Mouse (Mus musculus): ENCODE measurements around the gene Thbd. TPM values are rescaled to one million over a fixed set of nuclear protein-coding genes. Genes with fewer than 3 reads are reported as not detected.

The Thbd gene
- polyA plus RNA-seq, 1 experiment from 2014 or later: 232 TPM

GRCm38 (mm10) chr2:148406160-148406970 lies 1.6 kb downstream of the Thbd start:
- Histone ChIP-seq H3K9me3 (ENCODE audit: low read length) (no peaks in the 10 kb centered on the region), H3K27ac (ENCODE audit: low read length) (peak overlapping the region; percentile 86), H3K4me2 (replicated peaks; ENCODE audit: low read depth, low read length) (peak overlapping the region; percentile 82), H3K36me3 (ENCODE audit: insufficient read depth, low read length) (no peaks in the 10 kb centered on the region; the same call in 1 of the 2 replicates), H3K9ac (replicated peaks; ENCODE audit: low read depth) (peak overlapping the region; percentile 84), H3K4me1 (ENCODE audit: insufficient read depth, low read depth, low read length) (peaks cover 6% of the 10 kb centered on the region), H3K4me3 (ENCODE audit: low read depth, low read length) (peak overlapping the region; percentile 66), H3K27me3 (replicated peaks; ENCODE audit: insufficient read depth, low read length) (no peaks in the 10 kb centered on the region)
- 4% methylated on average over 34 of the region's 34 CpGs for WGBS
- TF ChIP-seq EP300 (IDR thresholded peaks at IDR 0.05) (no peak), CTCF (IDR thresholded peaks at IDR 0.05) (peak; percentile 65)
- no peak for ATAC-seq
- DNase-seq (ENCODE audit: low spot score): peak; percentile 62

- Histone ChIP-seq H3K9ac (replicated peaks; ENCODE audit: low read depth) (peak overlapping the region; percentile 84; the same call in 1 of the 2 replicates), H3K9me3 (ENCODE audit: low read length) (no peaks in the 10 kb centered on the region), H3K4me3 (ENCODE audit: low read depth, low read length) (peak overlapping the region; percentile 66), H3K4me2 (replicated peaks; ENCODE audit: low read depth, low read length) (peak overlapping the region; percentile 82), H3K27ac (ENCODE audit: low read length) (peak overlapping the region; percentile 60), H3K27me3 (replicated peaks; ENCODE audit: insufficient read depth, low read length) (no peaks in the 10 kb centered on the region), H3K4me1 (ENCODE audit: insufficient read depth, low read depth, low read length) (peaks cover 13% of the 10 kb centered on the region), H3K36me3 (ENCODE audit: insufficient read depth, low read length) (no peaks in the 10 kb centered on the region; the same call in 1 of the 2 replicates)
- no peak for ATAC-seq
- no peak for DNase-seq (ENCODE audit: low spot score)
- WGBS: 21% methylated on average over 5 of the region's 5 CpGs
- no peak for TF ChIP-seq CTCF (IDR thresholded peaks at IDR 0.05)
- TF ChIP-seq EP300 (IDR thresholded peaks at IDR 0.05): no peak
These were observed 3.1 kb downstream of the Thbd start for GRCm38 (mm10) chr2:148404906-148405305.

- H3K9ac ChIP-seq (replicated peaks; ENCODE audit: low read depth): no peak overlapping the region
- ATAC-seq: peak; percentile 7
- H3K27ac ChIP-seq (ENCODE audit: low read length): no peak overlapping the region
- no peaks in the 10 kb centered on the region for H3K9me3 ChIP-seq (ENCODE audit: low read length)
- H3K4me3 ChIP-seq (ENCODE audit: low read depth, low read length): no peak overlapping the region
- WGBS: 33% methylated on average over 1 of the region's 1 CpGs
- H3K27me3 ChIP-seq (replicated peaks; ENCODE audit: insufficient read depth, low read length): no peaks in the 10 kb centered on the region
- peaks cover 12% of the 10 kb centered on the region for H3K4me1 ChIP-seq (ENCODE audit: insufficient read depth, low read depth, low read length)
- DNase-seq (ENCODE audit: low spot score): no peak
- no peaks in the 10 kb centered on the region; the same call in 1 of the 2 replicates for H3K36me3 ChIP-seq (ENCODE audit: insufficient read depth, low read length)
- peak overlapping the region; percentile 82 for H3K4me2 ChIP-seq (replicated peaks; ENCODE audit: low read depth, low read length)
- TF ChIP-seq CTCF (IDR thresholded peaks at IDR 0.05) (no peak), EP300 (IDR thresholded peaks at IDR 0.05) (no peak)
These were observed 5.8 kb downstream of the Thbd start for GRCm38 (mm10) chr2:148402227-148402626.

GRCm38 (mm10) chr2:148398901-148399685 lies 8.9 kb downstream of the Thbd start:
- Histone ChIP-seq H3K9ac (replicated peaks; ENCODE audit: low read depth) (no peak overlapping the region), H3K27me3 (replicated peaks; ENCODE audit: insufficient read depth, low read length) (no peaks in the 10 kb centered on the region; the same call in 1 of the 2 replicates), H3K36me3 (ENCODE audit: insufficient read depth, low read length) (no peaks in the 10 kb centered on the region; the same call in 1 of the 2 replicates), H3K27ac (ENCODE audit: low read length) (no peak overlapping the region), H3K4me3 (ENCODE audit: low read depth, low read length) (no peak overlapping the region), H3K4me2 (replicated peaks; ENCODE audit: low read depth, low read length) (no peak overlapping the region), H3K4me1 (ENCODE audit: insufficient read depth, low read depth, low read length) (peaks cover 27% of the 10 kb centered on the region), H3K9me3 (ENCODE audit: low read length) (no peaks in the 10 kb centered on the region)
- 84% methylated on average over 5 of the region's 5 CpGs for WGBS
- TF ChIP-seq CTCF (IDR thresholded peaks at IDR 0.05): no peak
- DNase-seq (ENCODE audit: low spot score) (no peak), ATAC-seq (no peak)

- H3K27ac ChIP-seq (ENCODE audit: low read length): peak overlapping the region; percentile 51
- DNase-seq (ENCODE audit: low spot score) (no peak), ATAC-seq (no peak; the same call in 1 of the 2 replicates)
- TF ChIP-seq EP300 (IDR thresholded peaks at IDR 0.05) (no peak), CTCF (IDR thresholded peaks at IDR 0.05) (no peak)
- H3K36me3 ChIP-seq (ENCODE audit: insufficient read depth, low read length): no peaks in the 10 kb centered on the region; the same call in 1 of the 2 replicates
- H3K4me3 ChIP-seq (ENCODE audit: low read depth, low read length): no peak overlapping the region
- no peak overlapping the region for H3K4me2 ChIP-seq (replicated peaks; ENCODE audit: low read depth, low read length)
- H3K27me3 ChIP-seq (replicated peaks; ENCODE audit: insufficient read depth, low read length): no peaks in the 10 kb centered on the region; the same call in 1 of the 2 replicates
- WGBS: 43% methylated on average over 1 of the region's 1 CpGs
- H3K9me3 ChIP-seq (ENCODE audit: low read length): no peaks in the 10 kb centered on the region
- H3K9ac ChIP-seq (replicated peaks; ENCODE audit: low read depth): no peak overlapping the region
- H3K4me1 ChIP-seq (ENCODE audit: insufficient read depth, low read depth, low read length): peaks cover 27% of the 10 kb centered on the region
These were observed 10.2 kb downstream of the Thbd start for GRCm38 (mm10) chr2:148397784-148398100.

All from lung, postnatal 0 days (tissue).